ENCODE assay signal across 8 mouse cellular contexts in genomic region chr4:89687961-89688803, GRCm38 (mm10). TPM values are rescaled to one million over a fixed set of nuclear protein-coding genes. Genes with fewer than 3 reads are reported as not detected.
DNase-seq lines count a peak whose midpoint lies in the region; ATAC-seq and TF ChIP-seq lines count a peak whose summit lies in the region.

No protein-coding gene starts in this region.

- TF ChIP-seq EP300 in liver, postnatal 0 days (IDR thresholded peaks at IDR 0.05; ENCODE audit: low read depth): no peak

- ATAC-seq in liver, postnatal 0 days: peak; percentile 17; the same call in 1 of the 2 replicates
- no peak for ATAC-seq in activated CD4-positive, CD25-positive, alpha-beta regulatory T cell, adult 4 months

- TF ChIP-seq CTCF in liver, postnatal 0 days (IDR thresholded peaks at IDR 0.05; ENCODE audit: low read depth): no peak

- intact Hi-C loops in left cerebral cortex, postnatal 10 days (cut with DNase I): no loop called here

- H3K4me3 ChIP-seq in liver, postnatal 0 days (ENCODE audit: low read depth, low read length): peak overlapping the region; percentile 15; the same call in 1 of the 2 replicates

- H3K4me1 ChIP-seq in liver, postnatal 0 days (ENCODE audit: insufficient read depth): peaks cover 6% of the 10 kb centered on the region; the same call in 1 of the 2 replicates

- H3K36me3 ChIP-seq in liver, postnatal 0 days (replicated peaks; ENCODE audit: insufficient read depth, low read length): no peaks in the 10 kb centered on the region

- H3K27ac ChIP-seq in liver, postnatal 0 days (ENCODE audit: low read depth): no peak overlapping the region

- no peak overlapping the region for H3K9ac ChIP-seq in liver, postnatal 0 days (replicated peaks)

- DNase-seq in left cerebral cortex, postnatal 10 days (ENCODE audit: extremely low spot score in 1 of 2, low spot score in 2 of 2): peak; percentile 12 to 53
- DNase-seq in left cerebral cortex, adult 9 months (ENCODE audit: low spot score in 2 of 2): no peak
- peak; percentile 64 for DNase-seq in adrenal gland, postnatal 10 days
- DNase-seq in forelimb bud, embryonic 11.5 days (ENCODE audit: low read depth, low spot score): peak; percentile 24
- DNase-seq in kidney, adult 18-20 months: peak; percentile 41
- DNase-seq in liver, postnatal 0 days: peak; percentile 16
- peak; percentile 34 for DNase-seq in right cerebral cortex, postnatal 4 days

- no peaks in the 10 kb centered on the region for H3K9me3 ChIP-seq in liver, postnatal 0 days (ENCODE audit: low read length)

- 3% methylated on average over 60 of the region's 78 CpGs for WGBS in liver, postnatal 0 days (ENCODE audit: insufficient replicate concordance)

- H3K4me2 ChIP-seq in liver, postnatal 0 days (ENCODE audit: low read depth, low read length): peak overlapping the region; percentile 32; the same call in 1 of the 2 replicates

- peaks cover 38% of the 10 kb centered on the region for H3K27me3 ChIP-seq in liver, postnatal 0 days (ENCODE audit: insufficient read depth, low read length)

RNA-seq across cellular contexts. Expression of gene Dmrta1, which starts 8.9 kb away (rescaled TPM):
- 1 to 10 TPM; 1.2 to 1.6 TPM for total RNA-seq in left cerebral cortex, postnatal 10 days (2021)
- total RNA-seq in adrenal gland, postnatal 10 days (2021): under 1 TPM; 0.18 to 0.27 TPM
- polyA plus RNA-seq in liver, postnatal 0 days (2015; fragmentation: Nextera tagmentation; extraction: Ambion mirVana): not detected in 2 replicates
- under 1 TPM in 1 of 2 experiments, not detected in 1; 0.14 TPM for polyA plus RNA-seq in activated CD4-positive, CD25-positive, alpha-beta regulatory T cell, adult 4 months (2017; shearing (Covaris generic))

Comparison
In these comparisons a context has a peak if more than half of its experiments do, and no peak if none do; other contexts are left out.
1. DNase-seq: peak in left cerebral cortex, postnatal 10 days (2 of 2), adrenal gland, postnatal 10 days (single experiment), forelimb bud, embryonic 11.5 days (single experiment), kidney, adult 18-20 months (single experiment), liver, postnatal 0 days (single experiment) and right cerebral cortex, postnatal 4 days (single experiment); none in left cerebral cortex, adult 9 months (0 of 2).